Mouse (Mus musculus): ENCODE data around the gene Ralgapa1. TPM values are rescaled to one million over a fixed set of nuclear protein-coding genes. Genes with fewer than 3 reads are reported as not detected.
"Not testable (repeated sequence)": the region's sequence is repeated elsewhere in the genome, so short reads cannot be mapped to it uniquely, and the experiment has no call there.

Ralgapa1 gene
- total RNA-seq, 1 experiment from 2014 or later, result 53.3 TPM

DNA sequence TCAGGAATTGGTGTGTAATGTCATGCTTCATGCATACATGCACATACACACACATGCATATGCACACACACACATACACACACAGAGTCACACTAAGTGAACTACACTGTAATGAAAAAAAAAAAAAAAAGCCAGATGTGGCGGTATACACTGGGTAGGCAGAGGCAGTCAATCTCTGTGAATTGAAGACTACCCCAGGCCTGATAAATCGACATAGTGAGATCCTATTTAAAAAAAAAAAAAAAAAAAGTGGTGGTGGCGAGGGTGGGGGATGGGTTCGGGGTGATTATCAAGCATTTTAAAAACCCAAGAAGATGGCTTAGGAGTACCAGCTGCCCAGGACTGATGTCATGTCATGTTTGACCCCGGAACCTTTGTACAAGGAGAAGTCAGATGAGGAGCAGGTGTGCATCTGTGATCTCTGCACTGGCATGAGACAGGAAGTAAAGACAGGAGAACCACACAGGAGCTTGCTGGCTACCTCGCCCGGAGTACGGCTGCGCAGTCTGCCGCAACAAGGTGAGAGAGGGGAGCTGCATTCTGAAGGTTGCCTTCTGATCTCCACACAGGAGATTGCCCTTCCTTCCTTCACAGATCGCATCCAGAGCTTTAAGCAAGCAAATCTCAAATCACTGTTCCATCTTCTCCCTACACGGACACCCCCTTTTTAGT, 261.6 kb downstream of the Ralgapa1 start:
- ATAC-seq (replicated peaks; ENCODE audit: low read depth, poor library complexity, severe bottlenecking), result no peak

DNA sequence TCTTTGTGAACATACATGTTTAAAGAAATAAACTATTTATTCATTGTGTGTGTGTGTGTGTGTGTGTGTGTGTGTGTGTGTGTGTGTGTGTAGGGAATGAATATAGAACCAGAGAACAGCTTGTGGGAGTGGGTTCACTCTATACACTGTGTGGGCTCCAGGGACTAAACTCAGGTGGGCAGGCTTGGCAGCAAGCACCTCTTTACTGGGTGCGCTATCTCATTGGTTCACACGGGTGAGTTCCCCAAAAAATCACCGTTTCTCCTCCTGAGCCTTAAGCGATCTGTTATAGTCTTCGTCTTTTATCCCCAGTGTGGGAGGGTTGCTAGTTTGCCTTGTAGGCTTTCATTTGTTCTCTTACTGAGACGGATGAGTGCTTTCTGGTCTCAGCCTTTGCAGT, 263.1 kb downstream of the Ralgapa1 start:
- ATAC-seq (replicated peaks; ENCODE audit: low read depth, poor library complexity, severe bottlenecking), result no peak

DNA sequence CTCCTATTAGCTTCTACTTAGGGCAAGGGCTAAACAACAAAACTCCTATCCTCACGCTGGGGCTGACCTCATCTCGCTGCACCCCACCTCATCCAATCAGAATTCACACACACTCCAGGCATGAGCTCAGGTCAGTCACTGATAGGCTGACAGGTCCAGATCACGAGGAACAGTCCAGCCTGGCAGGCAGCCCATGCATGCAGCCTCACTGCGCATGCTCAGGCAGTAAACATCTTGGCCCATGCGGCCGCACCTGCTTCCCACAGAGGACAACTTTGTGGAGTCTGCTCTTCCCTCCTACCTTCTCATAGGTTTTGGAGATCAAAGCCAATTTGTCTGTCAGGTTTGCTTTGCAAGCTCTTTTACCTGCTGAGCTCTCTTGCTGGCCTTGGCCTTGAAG, 266.1 kb downstream of the Ralgapa1 start:
- not testable (repeated sequence) for ATAC-seq (replicated peaks; ENCODE audit: low read depth, poor library complexity, severe bottlenecking)

Other genes starting within 250 kb of the Ralgapa1 start
- 0.14 TPM in 1 of 2 replicates, not detected in the other for gene Insm2, start 221.7 kb downstream of the Ralgapa1 start, total RNA-seq (2017)
- 16.6 and 22.1 TPM in 2 replicates for gene Brms1l, start 15.2 kb upstream of the Ralgapa1 start, total RNA-seq (2017)

All from common myeloid progenitor, adult 5-6 weeks (primary cell).